Mouse (Mus musculus) bone marrow macrophage, adult 2 months (primary cell): ENCODE results near the gene Baz2b. TPM values are rescaled to one million over a fixed set of nuclear protein-coding genes. Genes with fewer than 3 reads are reported as not detected.
"Not testable (repeated sequence)": the region's sequence is repeated elsewhere in the genome, so short reads cannot be mapped to it uniquely, and the experiment has no call there.

Experiments
- H3K27ac ChIP-seq: 2 replicates; pipeline ENCODE4 v1.5.1; 2012; ENCODE audit warnings: low read depth, low read length; ENCODE audit not compliant: insufficient read depth
- H3K4me1 ChIP-seq: 2 replicates; pipeline ENCODE4 v1.6.1; 2012; ENCODE audit warnings: low read length; ENCODE audit not compliant: control insufficient read depth, insufficient read depth
- H3K4me3 ChIP-seq: 2 replicates; pipeline ENCODE4 v1.5.1; 2012; ENCODE audit warnings: mild to moderate bottlenecking, low read length, moderate library complexity; ENCODE audit not compliant: insufficient read depth
- CTCF ChIP-seq: IDR thresholded peaks from 2 replicates; pipeline ENCODE4 v1.5.1; 2012; ENCODE audit warnings: low read depth, mild to moderate bottlenecking, low read length, moderate library complexity
- POLR2A ChIP-seq: IDR thresholded peaks from 2 replicates; pipeline ENCODE4 v1.6.1; 2012; ENCODE audit warnings: mild to moderate bottlenecking, low read depth, low read length, borderline replicate concordance
- polyA plus RNA-seq: library from polyadenylated mRNA; stranded (reverse); fragments of >200 nt; gene quantifications from 2 replicates; pipeline ENCODE4 v1.2.4, GENCODE M21; 2012; ENCODE audit not compliant: missing spikeins, insufficient read depth, insufficient read length

The Baz2b gene
- polyA plus RNA-seq, 1 experiment, result 64.7 TPM

DNA sequence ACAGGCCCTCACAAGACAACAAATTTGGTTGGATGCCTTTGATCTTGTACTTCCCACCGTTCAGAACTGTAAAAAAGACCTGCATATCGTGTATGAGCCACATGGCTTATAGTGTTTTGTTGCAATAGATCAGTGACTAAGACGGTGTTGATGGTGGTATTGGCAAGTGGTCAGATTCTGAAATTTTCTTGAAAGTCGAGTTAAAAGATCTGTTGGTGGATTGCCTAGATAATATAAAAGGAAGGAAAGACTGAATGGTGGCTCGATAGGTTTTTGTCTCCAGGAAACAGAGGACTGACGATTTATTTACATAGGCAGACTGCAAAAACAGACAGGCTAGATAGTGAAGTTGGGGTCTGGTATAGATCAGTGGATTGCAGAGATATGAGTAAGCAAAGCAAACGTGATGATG lies 70.9 kb downstream of the Baz2b start:
- Histone ChIP-seq H3K4me3 (no peak overlapping the region), H3K27ac (no peak overlapping the region), H3K4me1 (peaks cover 6% of the 10 kb centered on the region)
- TF ChIP-seq POLR2A (no peak), CTCF (no peak)

DNA sequence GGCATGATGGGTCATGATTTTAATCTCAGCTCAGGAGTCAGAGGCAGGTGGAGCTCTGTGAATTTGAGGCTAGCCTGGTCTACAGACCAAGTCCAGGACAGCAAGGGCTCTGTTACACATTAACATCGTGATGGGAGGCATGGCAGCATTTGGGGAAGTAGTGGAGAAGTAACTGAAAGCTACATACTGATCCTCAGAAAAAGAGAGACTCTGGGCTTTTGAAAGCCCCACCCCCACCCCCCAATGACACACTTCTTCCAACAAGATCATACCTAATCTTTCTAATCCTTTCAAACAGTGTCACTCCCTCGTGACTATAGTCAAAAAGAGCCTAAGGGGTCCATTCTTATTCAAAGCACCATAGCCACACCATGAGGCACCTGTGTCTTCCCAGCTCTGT lies 73.8 kb downstream of the Baz2b start:
- Histone ChIP-seq H3K27ac (no peak overlapping the region), H3K4me3 (no peak overlapping the region), H3K4me1 (peaks cover 11% of the 10 kb centered on the region)
- TF ChIP-seq CTCF (no peak), POLR2A (no peak)

DNA sequence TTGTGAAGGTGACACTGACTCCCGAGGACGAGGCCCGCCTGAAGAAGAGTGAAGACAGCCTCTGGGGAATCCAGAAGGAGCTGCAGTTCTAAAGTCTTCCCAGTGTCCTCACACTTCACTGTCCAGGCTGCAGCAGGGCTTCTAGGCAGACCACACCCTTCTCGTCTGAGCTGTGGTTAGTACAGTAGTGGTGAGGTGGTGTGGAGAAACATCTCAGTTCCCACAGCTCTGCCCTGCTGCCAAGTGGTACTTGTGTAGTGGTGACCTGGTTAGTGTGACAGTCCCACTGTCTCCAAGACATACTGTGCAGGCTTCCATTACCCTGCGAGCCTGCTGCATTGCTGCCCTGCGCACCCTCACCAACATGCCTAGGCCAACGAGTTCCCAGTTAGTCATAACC lies 74.7 kb downstream of the Baz2b start:
- H3K4me1 ChIP-seq, result peaks cover 11% of the 10 kb centered on the region
- H3K4me3 ChIP-seq, H3K27ac ChIP-seq: not testable (repeated sequence)

DNA sequence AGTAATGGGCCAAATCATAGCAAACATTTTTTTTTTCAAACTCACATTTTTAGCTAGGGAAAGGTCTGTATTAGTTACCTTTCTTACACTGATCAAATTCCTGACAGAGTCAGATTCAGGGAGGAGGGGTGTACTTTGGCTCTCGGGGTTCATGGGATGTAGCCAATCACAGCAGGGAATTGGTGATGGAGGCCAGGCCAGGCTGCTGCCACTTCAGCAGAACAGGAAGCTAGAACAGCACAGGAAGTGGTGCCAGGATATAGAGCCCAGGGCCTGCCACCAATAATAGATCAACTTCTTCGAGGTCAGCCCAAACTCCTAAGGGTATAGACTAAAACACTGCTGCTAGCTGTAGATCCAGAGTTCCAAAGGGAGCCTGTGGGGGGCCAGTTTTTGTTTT lies 76.6 kb downstream of the Baz2b start:
- TF ChIP-seq POLR2A, result no peak
- no peak for TF ChIP-seq CTCF
- Histone ChIP-seq H3K4me3 (no peak overlapping the region), H3K4me1 (peaks cover 11% of the 10 kb centered on the region), H3K27ac (peak overlapping the region; percentile 33)

DNA sequence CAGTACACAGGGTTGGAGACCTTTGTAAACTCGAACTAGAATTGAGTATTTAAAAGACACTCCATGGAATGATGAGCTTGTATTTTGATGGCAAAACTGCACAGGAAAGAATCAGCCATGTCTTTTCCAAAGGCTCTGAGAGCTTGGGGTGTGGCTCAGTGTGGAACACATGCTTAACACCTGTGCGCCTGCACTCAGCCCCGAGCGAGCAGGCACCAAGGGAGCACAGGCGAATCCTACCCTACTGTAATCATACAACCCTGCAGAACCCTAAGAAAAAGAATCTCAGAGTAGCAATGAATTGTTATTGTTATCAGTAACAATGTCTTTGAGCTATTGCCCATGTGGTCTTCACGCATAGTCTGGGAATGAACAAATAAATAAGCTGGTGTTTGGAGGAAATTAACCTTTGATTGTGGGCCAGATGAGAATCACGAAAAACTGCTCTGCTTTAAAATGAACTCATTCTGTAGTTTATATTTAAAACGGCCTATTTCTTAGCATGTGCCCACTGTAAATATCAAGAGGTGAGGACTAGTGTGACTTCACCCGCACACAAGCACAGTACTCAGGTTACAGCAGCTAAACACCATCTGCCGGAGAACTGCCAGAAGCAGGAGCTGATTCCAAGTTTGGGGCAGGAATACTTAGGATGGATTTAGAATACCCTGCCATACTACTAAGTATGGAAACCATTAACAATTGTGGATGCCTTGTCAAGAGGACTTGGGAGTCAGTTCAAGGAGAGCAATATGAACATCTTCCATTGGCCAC lies 77.2 kb downstream of the Baz2b start:
- TF ChIP-seq CTCF (no peak), POLR2A (no peak)
- H3K4me1 ChIP-seq, result peaks cover 10% of the 10 kb centered on the region

DNA sequence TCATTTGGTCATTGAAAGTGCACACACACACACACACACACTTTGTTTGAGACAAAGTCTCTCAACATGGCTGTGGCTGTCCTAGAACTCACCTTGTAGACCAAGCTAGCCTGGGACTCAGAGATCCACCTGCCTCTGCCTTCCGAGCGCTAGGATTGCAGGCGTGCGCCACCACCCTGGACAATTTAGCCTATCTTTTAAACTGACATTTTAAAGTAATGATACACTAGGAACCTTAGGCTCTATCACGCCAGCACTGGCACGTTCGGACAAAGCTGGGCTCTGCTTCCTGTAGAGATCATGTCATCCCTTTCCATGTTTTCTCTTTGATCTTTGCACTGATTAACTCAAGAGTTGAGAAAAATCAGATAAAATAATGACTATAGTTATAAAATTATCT lies 81.0 kb downstream of the Baz2b start:
- Histone ChIP-seq H3K27ac (no peak overlapping the region), H3K4me1 (peaks cover 7% of the 10 kb centered on the region), H3K4me3 (no peak overlapping the region)
- TF ChIP-seq CTCF (no peak), POLR2A (no peak)

More for the DNA sequence above, 77.2 kb downstream of the Baz2b start:
- H3K4me3 ChIP-seq, result no peak overlapping the region
- H3K27ac ChIP-seq, result no peak overlapping the region

DNA sequence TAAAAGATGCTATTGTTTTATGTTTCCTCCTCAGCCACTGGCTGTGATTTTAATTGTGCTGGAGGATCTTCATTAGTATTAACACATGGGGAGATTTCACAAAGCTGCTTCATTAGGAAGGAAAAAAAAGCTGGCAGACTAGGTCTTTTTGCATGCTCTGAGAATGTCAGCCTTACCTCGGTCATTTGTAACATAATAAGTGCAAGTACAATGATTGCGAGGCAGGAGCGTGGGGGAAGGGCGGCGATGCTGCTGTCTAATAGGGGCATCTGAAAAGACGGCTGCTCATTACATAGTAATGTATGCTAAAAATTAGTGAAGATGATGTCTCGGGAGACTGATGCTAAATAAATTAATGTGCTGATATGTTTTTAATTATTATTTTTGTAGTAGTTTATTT lies 82.8 kb downstream of the Baz2b start:
- Histone ChIP-seq H3K27ac (no peak overlapping the region), H3K4me3 (no peak overlapping the region), H3K4me1 (peaks cover 6% of the 10 kb centered on the region)
- TF ChIP-seq CTCF, result no peak
- no peak for TF ChIP-seq POLR2A

DNA sequence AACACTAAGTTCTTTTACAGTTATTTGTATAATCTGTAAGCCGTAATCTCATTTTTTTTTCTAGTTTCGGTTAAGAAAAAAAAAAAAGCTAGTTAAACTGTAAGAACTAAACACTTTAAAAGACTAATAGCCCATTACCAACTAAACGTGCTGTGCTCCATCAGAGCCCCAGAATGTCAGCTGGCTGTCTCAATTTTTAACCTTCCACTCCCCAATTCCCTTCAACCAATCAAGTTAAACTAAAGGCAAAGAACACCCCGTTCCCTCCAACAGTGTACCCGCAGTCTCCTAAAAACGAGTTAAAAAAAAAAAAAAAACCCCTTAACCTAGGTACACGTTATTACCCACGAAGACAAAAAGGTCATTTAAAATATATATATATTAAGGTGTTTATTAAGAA lies 83.3 kb downstream of the Baz2b start:
- no peak overlapping the region for H3K27ac ChIP-seq
- H3K4me1 ChIP-seq, result peaks cover 9% of the 10 kb centered on the region
- no peak for TF ChIP-seq POLR2A
- TF ChIP-seq CTCF, result no peak
- H3K4me3 ChIP-seq, result no peak overlapping the region; the same call in 1 of the 2 replicates

DNA sequence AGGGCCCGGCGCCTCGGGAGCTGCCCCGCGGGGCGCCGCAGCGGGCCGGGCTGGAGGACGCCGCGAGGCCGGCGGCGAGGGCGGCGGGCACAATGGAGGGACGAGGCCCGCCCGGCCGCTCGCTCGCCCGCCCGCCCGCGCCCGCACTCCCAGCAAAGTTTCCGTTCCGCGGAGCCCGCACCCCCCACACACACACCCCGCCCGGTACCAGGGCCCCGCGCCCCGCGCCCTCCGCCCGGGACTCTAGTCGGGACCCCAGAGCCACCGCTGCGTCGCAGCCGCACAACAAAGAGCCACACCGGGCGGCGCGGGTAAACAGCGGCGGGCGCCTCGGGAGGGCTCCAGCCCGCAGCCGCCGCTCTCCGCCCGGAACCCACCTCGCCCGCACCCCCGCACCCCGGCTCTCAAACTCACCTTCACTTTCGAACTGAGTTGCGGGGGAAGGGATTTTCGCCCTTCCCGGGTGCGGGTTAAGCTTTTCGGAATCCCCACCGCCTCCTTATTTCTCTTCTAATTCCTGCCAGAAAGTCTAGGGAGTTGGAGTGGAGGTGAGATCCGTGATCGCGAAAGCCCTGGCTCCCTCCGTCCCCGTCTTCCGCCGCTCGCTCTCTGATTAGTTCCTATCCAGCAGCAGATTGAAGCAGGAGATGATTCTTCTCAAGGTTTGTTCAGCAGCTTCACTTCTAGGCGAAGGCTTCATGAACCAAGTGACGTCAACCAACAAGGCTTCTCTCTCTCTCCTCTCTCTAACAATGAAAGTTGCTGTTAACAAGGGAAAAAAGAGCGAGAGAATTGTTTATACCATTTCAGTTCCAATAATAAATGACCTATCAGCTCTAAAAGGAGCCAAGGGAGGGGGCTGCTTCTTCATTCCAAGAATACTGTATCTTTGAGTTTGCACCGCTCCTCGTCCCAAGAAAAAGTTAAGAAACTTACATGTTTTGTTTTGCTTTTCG lies 84.3 kb downstream of the Baz2b start:
- H3K4me1 ChIP-seq, result peaks cover 11% of the 10 kb centered on the region
- TF ChIP-seq CTCF, result no peak
- no peak for TF ChIP-seq POLR2A
- H3K4me3 ChIP-seq, result peak overlapping the region; percentile 80
- peak overlapping the region; percentile 95 for H3K27ac ChIP-seq

DNA sequence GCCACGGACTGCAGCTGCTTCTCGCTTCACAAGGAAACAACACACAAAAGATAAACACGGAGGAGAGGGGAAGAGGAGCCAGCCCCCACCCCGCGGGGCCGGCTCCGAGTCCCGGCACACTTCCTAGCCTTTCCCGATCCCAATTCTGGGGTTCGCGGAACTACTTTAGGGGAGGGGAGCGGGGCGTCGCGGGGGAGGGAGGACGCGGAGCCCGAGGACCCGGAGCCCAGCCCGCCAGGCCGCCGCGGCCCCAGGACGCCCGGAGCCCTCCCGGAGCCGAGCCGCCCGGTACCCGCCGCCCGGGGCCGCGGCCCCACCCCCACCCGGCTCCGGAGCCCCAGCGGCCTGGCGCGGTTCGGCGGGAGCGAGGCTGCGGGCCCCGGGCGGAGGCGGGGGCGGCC lies 85.0 kb downstream of the Baz2b start:
- Histone ChIP-seq H3K27ac (peak overlapping the region; percentile 95), H3K4me3 (peak overlapping the region; percentile 80), H3K4me1 (peaks cover 15% of the 10 kb centered on the region)
- TF ChIP-seq POLR2A (no peak), CTCF (no peak)
